Comparison of ENCODE assay signal across 22 mouse cellular contexts in genomic region chr1:93630796-93631195, GRCm38 (mm10). TPM values are rescaled to one million over a fixed set of nuclear protein-coding genes. Genes with fewer than 3 reads are reported as not detected.
"Had no signal": no experiment of that assay in that cellular context is flagged by ENCODE, and none has a peak within 500 bp of the region (broad histone marks: within the 10 kb centered on the region; RNA-seq: fewer than 3 reads in every experiment).

No protein-coding gene starts in this region.

- H3K27ac ChIP-seq: intestine, embryonic 15.5 days; kidney, embryonic 15.5 days; limb, embryonic 12.5 days; limb, embryonic 15.5 days; midbrain, embryonic 10.5 days; midbrain, embryonic 13.5 days; neural tube, embryonic 13.5 days; stomach, embryonic 15.5 days had no signal

- H3K4me3 ChIP-seq: intestine, embryonic 15.5 days; kidney, embryonic 15.5 days; limb, embryonic 12.5 days; limb, embryonic 15.5 days; midbrain, embryonic 10.5 days; midbrain, embryonic 13.5 days; myocyte; neural tube, embryonic 13.5 days; stomach, embryonic 15.5 days had no signal

- H3K27me3 ChIP-seq: intestine, embryonic 15.5 days; kidney, embryonic 15.5 days; limb, embryonic 12.5 days; limb, embryonic 15.5 days; midbrain, embryonic 13.5 days; neural tube, embryonic 13.5 days; stomach, embryonic 15.5 days had no signal

- H3K9me3 ChIP-seq: intestine, embryonic 15.5 days; kidney, embryonic 15.5 days; limb, embryonic 12.5 days; limb, embryonic 15.5 days; midbrain, embryonic 10.5 days; midbrain, embryonic 13.5 days; neural tube, embryonic 13.5 days; stomach, embryonic 15.5 days had no signal

- ATAC-seq: intestine, embryonic 15.5 days; midbrain, embryonic 13.5 days; midbrain, embryonic 16.5 days had no signal

- H3K4me2 ChIP-seq: intestine, embryonic 15.5 days; kidney, embryonic 15.5 days; limb, embryonic 12.5 days; limb, embryonic 15.5 days; midbrain, embryonic 13.5 days; neural tube, embryonic 13.5 days; stomach, embryonic 15.5 days had no signal

- H3K9ac ChIP-seq: intestine, embryonic 15.5 days; kidney, embryonic 15.5 days; limb, embryonic 12.5 days; limb, embryonic 15.5 days; midbrain, embryonic 13.5 days; neural tube, embryonic 13.5 days; stomach, embryonic 15.5 days had no signal

- DNase-seq: kidney, adult 11 months; kidney, adult 8-10 months; kidney, postnatal 10 days; kidney, postnatal 36 days; left cerebral cortex, postnatal 4 days; lung, adult 2 months; lung, postnatal 14 days; lung, postnatal 4 days; right cerebral cortex, postnatal 14 days; spleen, adult 18-20 months; thymus, postnatal 25 days had no signal

RNA-seq across cellular contexts. Expression of gene Bok, which starts 54.7 kb away (rescaled TPM):
- total RNA-seq: monocyte, adult 5-6 weeks had no signal
